Mouse (Mus musculus) CH12.LX (cell line): Measurements from ENCODE around the gene Alk. TPM values are rescaled to one million over a fixed set of nuclear protein-coding genes. Genes with fewer than 3 reads are reported as not detected.

Experiments used
- DNase-seq: peaks from one replicate; pipeline ENCODE4 v3.0.0-alpha.2; 2013; ENCODE audit errors: extremely low read depth
- H3K27ac ChIP-seq: 2 replicates; pipeline ENCODE4 v1.5.1; 2012; ENCODE audit warnings: low read depth, mild to moderate bottlenecking, control low read depth, moderate library complexity; ENCODE audit not compliant: insufficient read depth
- H3K27me3 ChIP-seq: replicated peaks from 2 replicates; pipeline ENCODE3; 2012; ENCODE audit warnings: inconsistent platforms
- H3K36me3 ChIP-seq, 2 experiments: replicated peaks in 1 of 2; 2 replicates each; pipeline versions ENCODE3 to v1.6.1; 2012; ENCODE audit warnings: inconsistent platforms in 1 of 2, low read length in 1 of 2, mild to moderate bottlenecking in 1 of 2, mixed read lengths in 1 of 2, moderate library complexity in 1 of 2; ENCODE audit not compliant: control insufficient read depth in 1 of 2, insufficient read depth in 1 of 2
- H3K4me1 ChIP-seq, 2 experiments: 2 replicates each; pipeline ENCODE4 v1.6.1; 2012; ENCODE audit warnings: inconsistent platforms in 1 of 2, moderate library complexity in 1 of 2; ENCODE audit not compliant: insufficient read depth in 2 of 2, control insufficient read depth in 1 of 2
- H3K4me2 ChIP-seq: 2 replicates; pipeline ENCODE4 v1.6.1; 2012; ENCODE audit warnings: low read depth, mild to moderate bottlenecking, control low read depth; ENCODE audit not compliant: poor library complexity, insufficient read depth, severe bottlenecking
- H3K4me3 ChIP-seq, 3 experiments: fragments of 150-350 bp in 1 of 3; sonication (generic) in 1 of 3; replicated peaks in 1 of 3; 2 replicates each; pipeline versions ENCODE3 to v1.5.1; 2011 to 2012; ENCODE audit warnings: low read depth in 2 of 3, low read length in 2 of 3, mild to moderate bottlenecking in 2 of 3, moderate library complexity in 2 of 3, control low read depth in 1 of 3, improper control_type of control experiment in 1 of 3, inconsistent platforms in 1 of 3, mixed read lengths in 1 of 3; ENCODE audit not compliant: poor library complexity in 1 of 3
- H3K79me2 ChIP-seq: replicated peaks from 2 replicates; pipeline ENCODE4 v1.6.1; 2012; ENCODE audit warnings: mild to moderate bottlenecking, moderate library complexity; ENCODE audit not compliant: control insufficient read depth, poor library complexity, insufficient read depth, severe bottlenecking; ENCODE audit errors: extremely low read depth
- H3K9ac ChIP-seq: 2 replicates; pipeline ENCODE4 v1.6.1; 2012; ENCODE audit warnings: low read depth, mild to moderate bottlenecking, control low read depth, moderate library complexity; ENCODE audit not compliant: insufficient read depth
- H3K9me3 ChIP-seq: replicated peaks from 2 replicates; pipeline ENCODE3; 2012; ENCODE audit warnings: low read length, inconsistent platforms, mixed read lengths
- CHD1 ChIP-seq: IDR thresholded peaks from 2 replicates; pipeline ENCODE4 v1.6.1; 2012; ENCODE audit warnings: low read depth, low read length, improper control_type of control experiment, inconsistent platforms
- CHD2 ChIP-seq: IDR thresholded peaks from 2 replicates; pipeline ENCODE4 v1.6.1; 2011; ENCODE audit warnings: low read length, improper control_type of control experiment
- CTCF ChIP-seq, 2 experiments: IDR thresholded peaks in 1 of 2; conservative IDR thresholded peaks in 1 of 2; 2 replicates each; pipeline ENCODE4 v1.5.1; 2011 to 2012; ENCODE audit warnings: low read depth in 2 of 2, low read length in 2 of 2, improper control_type of control experiment in 1 of 2, inconsistent platforms in 1 of 2, mild to moderate bottlenecking in 1 of 2, moderate library complexity in 1 of 2
- E2F4 ChIP-seq: IDR thresholded peaks from 2 replicates; pipeline ENCODE4 v1.6.1; 2011; ENCODE audit warnings: low read depth, low read length, improper control_type of control experiment; ENCODE audit not compliant: insufficient replicate concordance
- ETS1 ChIP-seq: conservative IDR thresholded peaks from 2 replicates; pipeline ENCODE4 v1.6.1; 2012; ENCODE audit warnings: low read depth, mild to moderate bottlenecking, inconsistent platforms, low read length, improper control_type of control experiment, moderate library complexity
- GABPA ChIP-seq: IDR thresholded peaks from 2 replicates; pipeline ENCODE4 v1.6.1; 2012; ENCODE audit warnings: low read depth, low read length, improper control_type of control experiment, inconsistent platforms; ENCODE audit not compliant: insufficient replicate concordance
- HCFC1 ChIP-seq: IDR thresholded peaks from 2 replicates; pipeline ENCODE4 v1.6.1; 2012; ENCODE audit warnings: low read depth, mild to moderate bottlenecking, inconsistent platforms, low read length, improper control_type of control experiment
- IRF4 ChIP-seq: IDR thresholded peaks from 2 replicates; pipeline ENCODE4 v1.6.1; 2014; ENCODE audit warnings: low read depth, mild to moderate bottlenecking, inconsistent platforms, low read length, improper control_type of control experiment
- JUN ChIP-seq: IDR thresholded peaks from 2 replicates; pipeline ENCODE4 v1.6.1; 2011; ENCODE audit warnings: low read depth, mild to moderate bottlenecking, low read length, improper control_type of control experiment, moderate library complexity; ENCODE audit not compliant: insufficient read depth
- JUND ChIP-seq: conservative IDR thresholded peaks from 2 replicates; pipeline ENCODE4 v1.6.1; 2011; ENCODE audit warnings: low read depth, low read length, improper control_type of control experiment
- KAT2A ChIP-seq: IDR thresholded peaks from 2 replicates; pipeline ENCODE4 v1.6.1; 2012; ENCODE audit warnings: low read length, improper control_type of control experiment, inconsistent platforms; ENCODE audit not compliant: insufficient replicate concordance
- MAFK ChIP-seq: IDR thresholded peaks from 2 replicates; pipeline ENCODE4 v1.6.1; 2011; ENCODE audit warnings: low read length, improper control_type of control experiment; ENCODE audit not compliant: insufficient replicate concordance
- MAX ChIP-seq: IDR thresholded peaks from 2 replicates; pipeline ENCODE4 v1.6.1; 2011; ENCODE audit warnings: low read length, improper control_type of control experiment
- MAZ ChIP-seq: IDR thresholded peaks from 2 replicates; pipeline ENCODE4 v1.6.1; 2012; ENCODE audit warnings: low read depth, mild to moderate bottlenecking, inconsistent platforms, low read length, improper control_type of control experiment, moderate library complexity
- MEF2A ChIP-seq: IDR thresholded peaks from 2 replicates; pipeline ENCODE4 v1.6.1; 2014; ENCODE audit warnings: low read depth, mild to moderate bottlenecking, inconsistent platforms, low read length, improper control_type of control experiment, borderline replicate concordance
- PAX5 ChIP-seq: IDR thresholded peaks from 2 replicates; pipeline ENCODE4 v1.6.1; 2012; ENCODE audit warnings: low read length, inconsistent platforms, mixed read lengths
- POLR2A ChIP-seq: IDR thresholded peaks from 2 replicates; pipeline ENCODE4 v1.6.1; 2011; ENCODE audit warnings: low read depth, mild to moderate bottlenecking, improper control_type of control experiment, low read length
- RCOR1 ChIP-seq: conservative IDR thresholded peaks from 2 replicates; pipeline ENCODE4 v1.6.1; 2012; ENCODE audit warnings: low read depth, mild to moderate bottlenecking, inconsistent platforms, low read length, improper control_type of control experiment
- SIN3A ChIP-seq: IDR thresholded peaks from 2 replicates; pipeline ENCODE4 v1.6.1; 2012; ENCODE audit warnings: low read length, improper control_type of control experiment, inconsistent platforms
- SMC3 ChIP-seq: IDR thresholded peaks from 2 replicates; pipeline ENCODE4 v1.6.1; 2011; ENCODE audit warnings: low read depth, low read length, improper control_type of control experiment
- TCF12 ChIP-seq: IDR thresholded peaks from 2 replicates; pipeline ENCODE4 v1.6.1; 2014; ENCODE audit warnings: low read depth, mild to moderate bottlenecking, inconsistent platforms, low read length, improper control_type of control experiment
- ZC3H11A ChIP-seq: IDR thresholded peaks from 2 replicates; pipeline ENCODE4 v1.6.1; 2012; ENCODE audit warnings: low read depth, mild to moderate bottlenecking, inconsistent platforms, low read length, improper control_type of control experiment
- ZKSCAN1 ChIP-seq: IDR thresholded peaks from 2 replicates; pipeline ENCODE4 v1.6.1; 2012; ENCODE audit warnings: low read depth, inconsistent platforms, low read length, improper control_type of control experiment, borderline replicate concordance
- ZMIZ1 ChIP-seq: IDR thresholded peaks from 2 replicates; pipeline ENCODE4 v1.6.1; 2012; ENCODE audit warnings: low read depth, mild to moderate bottlenecking, inconsistent platforms, low read length, improper control_type of control experiment
- dilution Hi-C: fragments of 300-500 bp; cut with MboI; formaldehyde crosslinking; loops from 2 replicates; pipeline ENCODE4 v1.14.3; 2020; ENCODE audit warnings: low sequenced_read_pairs; ENCODE audit not compliant: extremely low pct_unique_long_range_greater_than_20kb, extremely low pct_ligation_motif_present
- in situ Hi-C: fragments of 300-500 bp; cut with MboI; formaldehyde crosslinking; loops from 3 replicates; pipeline ENCODE4 v1.14.3; 2019; ENCODE audit warnings: low sequenced_read_pairs, low pct_ligation_motif_present, low pct_unique_long_range_greater_than_20kb, mixed read lengths
- polyA plus RNA-seq: library from polyadenylated mRNA; unstranded; fragments of >175 nt; gene quantifications from 2 replicates; pipeline ENCODE4 v1.2.1, GENCODE M21; 2012; ENCODE audit warnings: low read depth; ENCODE audit not compliant: insufficient read length
- total RNA-seq, 2 experiments: library from RNA; depleted of rRNA; stranded (reverse); fragments of 300-350 nt in 1 of 2; fragments of >200 nt in 1 of 2; gene quantifications; 2 replicates each; pipeline ENCODE4 v1.2.3; 2012 to 2014

The Alk gene
- total and polyA plus RNA-seq, 3 experiments, result 0.38 to 0.63 (median 0.44) TPM

- in situ Hi-C loops, result no loop called here
- H3K27me3 ChIP-seq, result no peaks in the 10 kb centered on the region
- no peaks in the 10 kb centered on the region for H3K79me2 ChIP-seq
- dilution Hi-C loops, result no loop called here
- H3K36me3 ChIP-seq, result no peaks in the 10 kb centered on the region
- no peak for TF ChIP-seq CTCF (conservative IDR thresholded peaks at IDR 0.05 in 1 of 2, IDR thresholded peaks at IDR 0.05 in 1 of 2; ENCODE audit: low read depth in 2 of 2, low read length in 2 of 2)
- TF ChIP-seq KAT2A, result no peak
- no peak for TF ChIP-seq MAZ
- no peak for TF ChIP-seq MAFK
- TF ChIP-seq ZMIZ1, result no peak
- TF ChIP-seq ETS1, result no peak
- TF ChIP-seq MAX, result no peak
- no peak for TF ChIP-seq SMC3
- TF ChIP-seq TCF12, result no peak
- TF ChIP-seq ZKSCAN1, result no peak
- no peak for TF ChIP-seq MEF2A
- no peak for TF ChIP-seq RCOR1
- no peak for TF ChIP-seq HCFC1
- no peak for TF ChIP-seq PAX5
- no peak for TF ChIP-seq JUN
- no peak for TF ChIP-seq ZC3H11A
- TF ChIP-seq GABPA, result no peak
- TF ChIP-seq, all 38 proteins: peak for 0
- H3K9ac ChIP-seq, result no peak overlapping the region
- no peak overlapping the region for H3K4me3 ChIP-seq
- peak overlapping the region; percentile 33; the same call in 1 of the 2 replicates for H3K4me2 ChIP-seq
- no peak for DNase-seq
- H3K4me1 ChIP-seq, result no peaks in the 10 kb centered on the region
- no peak overlapping the region for H3K27ac ChIP-seq
- H3K9me3 ChIP-seq, result no peaks in the 10 kb centered on the region
Measured at GRCm38 (mm10) chr17:71875492-71875891, 728.9 kb downstream of the Alk start.

GRCm38 (mm10) chr17:71874795-71875194 is 729.6 kb downstream of the Alk start:
- Histone ChIP-seq H3K4me3 (no peak overlapping the region), H3K4me2 (no peak overlapping the region), H3K9me3 (no peaks in the 10 kb centered on the region), H3K4me1 (no peaks in the 10 kb centered on the region), H3K27ac (no peak overlapping the region)
- in situ Hi-C loops (loop anchor here (5.0 to 25.0 kb wide), 2 partner anchors 202 to 312 kb away; partner anchors contain the start of genes Spdya and Togaram2), dilution Hi-C loops (no loop called here)
- no peak for DNase-seq
- TF ChIP-seq ETS1, result no peak
- no peak for TF ChIP-seq POLR2A
- no peak for TF ChIP-seq E2F4
- TF ChIP-seq JUND, result no peak
- TF ChIP-seq CHD1, result no peak
- TF ChIP-seq MAX, result no peak
- no peak for TF ChIP-seq CHD2
- no peak for TF ChIP-seq KAT2A
- no peak for TF ChIP-seq IRF4
- no peak for TF ChIP-seq SIN3A
- no peak for TF ChIP-seq TCF12
- TF ChIP-seq, all 38 proteins: peak for 0
- Histone ChIP-seq H3K36me3 (no peaks in the 10 kb centered on the region), H3K79me2 (no peaks in the 10 kb centered on the region), H3K9ac (no peak overlapping the region), H3K27me3 (no peaks in the 10 kb centered on the region)
